Mouse (Mus musculus) midbrain, embryonic 13.5 days (tissue): ENCODE measurements around the gene Adgrl1. TPM values are rescaled to one million over a fixed set of nuclear protein-coding genes. Genes with fewer than 3 reads are reported as not detected.

ENCODE experiments used
- ATAC-seq: fragments of 200-750 bp; cut with Nextera tagmentation; 2 replicates; pipeline ENCODE4 v1.8.0; 2017; ENCODE audit warnings: mild to moderate bottlenecking, moderate TSS enrichment, moderate library complexity
- H3K27ac ChIP-seq: fragments of 300-500 bp; sonication (generic); 2 replicates; pipeline ENCODE4 v1.5.1; 2015; ENCODE audit warnings: inconsistent platforms, mild to moderate bottlenecking, moderate library complexity
- H3K27me3 ChIP-seq: fragments of 300-500 bp; sonication (generic); 2 replicates; pipeline ENCODE4 v1.6.1; 2015; ENCODE audit warnings: mild to moderate bottlenecking, inconsistent platforms
- H3K36me3 ChIP-seq: fragments of 300-500 bp; sonication (generic); 2 replicates; pipeline ENCODE4 v1.6.1; 2015; ENCODE audit warnings: mild to moderate bottlenecking, inconsistent platforms
- H3K4me1 ChIP-seq: fragments of 300-500 bp; sonication (generic); replicated peaks from 2 replicates; pipeline ENCODE4 v1.6.1; 2015; ENCODE audit warnings: inconsistent platforms
- H3K4me2 ChIP-seq: fragments of 300-500 bp; sonication (generic); replicated peaks from 2 replicates; pipeline ENCODE4 v1.6.1; 2015; ENCODE audit warnings: moderate library complexity, mild to moderate bottlenecking, inconsistent platforms
- H3K4me3 ChIP-seq: fragments of 300-500 bp; sonication (generic); replicated peaks from 2 replicates; pipeline ENCODE4 v1.5.1; 2015; ENCODE audit warnings: mild to moderate bottlenecking, inconsistent platforms
- H3K9ac ChIP-seq: fragments of 300-500 bp; sonication (generic); replicated peaks from 2 replicates; pipeline ENCODE4 v1.6.1; 2015; ENCODE audit warnings: mild to moderate bottlenecking, inconsistent platforms
- H3K9me3 ChIP-seq: fragments of 300-500 bp; sonication (generic); 2 replicates; pipeline ENCODE4 v1.6.1; 2016; ENCODE audit warnings: mild to moderate bottlenecking, inconsistent platforms
- WGBS: fragments of 180-500 bp; shearing (Covaris S2); methylation state at CpG from one replicate; pipeline ENCODE4 v1.1.7; 2015; 5-methylcytosine and 5-hydroxymethylcytosine counted together
- polyA plus RNA-seq: library from polyadenylated mRNA; unstranded; fragments of >200 nt; fragmentation: Nextera tagmentation; extraction: Ambion mirVana; gene quantifications from 2 replicates; pipeline ENCODE4 v1.2.1, GENCODE M21; 2015

The Adgrl1 gene
- polyA plus RNA-seq, 1 experiment from 2014 or later: 46.1 TPM

DNA sequence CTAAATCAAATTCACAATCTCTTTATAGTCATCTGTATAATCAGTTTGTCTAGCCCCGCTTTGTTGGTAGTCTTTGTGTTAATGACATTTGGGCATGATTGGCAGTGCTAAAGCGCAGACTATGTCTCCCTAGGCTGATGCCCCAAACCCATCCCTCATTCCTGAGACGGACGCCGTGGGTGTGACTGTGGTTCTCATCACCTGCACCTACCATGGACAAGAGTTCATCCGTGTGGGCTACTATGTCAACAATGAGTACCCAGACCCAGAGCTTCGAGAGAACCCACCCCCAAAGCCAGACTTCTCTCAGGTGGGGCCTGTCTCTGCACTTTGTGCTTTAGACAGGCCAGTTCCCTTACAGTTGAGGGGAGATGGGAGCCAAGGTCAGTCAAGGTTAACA is 67.8 kb downstream of the Adgrl1 start:
- no peak for ATAC-seq
- H3K27me3 ChIP-seq: no peaks in the 10 kb centered on the region
- H3K4me1 ChIP-seq: peaks cover 6% of the 10 kb centered on the region
- no peak overlapping the region for H3K4me3 ChIP-seq
- no peak overlapping the region for H3K4me2 ChIP-seq
- H3K9ac ChIP-seq: no peak overlapping the region
- 96% methylated on average over 7 of the region's 7 CpGs for whole genome bisulfite sequencing
- H3K36me3 ChIP-seq: peaks cover 18% of the 10 kb centered on the region
- H3K27ac ChIP-seq: no peak overlapping the region
- no peaks in the 10 kb centered on the region for H3K9me3 ChIP-seq

DNA sequence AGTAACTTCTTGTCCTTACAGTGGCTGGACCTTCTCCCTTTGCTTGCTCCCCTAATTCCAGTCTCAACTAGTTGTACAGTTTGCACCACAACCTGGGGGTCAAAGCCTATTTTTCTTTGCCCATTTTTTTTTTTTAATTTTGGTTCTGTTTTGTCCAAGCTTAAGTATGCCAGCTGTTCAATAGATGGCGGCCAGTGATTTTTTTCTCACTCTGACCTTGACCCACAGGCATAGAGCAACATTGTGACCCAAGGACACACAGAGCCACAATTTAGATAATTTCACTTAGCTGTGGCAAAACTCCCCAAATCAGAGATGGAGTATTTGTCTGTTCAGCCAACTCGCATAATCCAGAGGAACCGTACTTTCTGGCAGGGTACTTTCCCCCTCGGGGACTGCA is 71.2 kb downstream of the Adgrl1 start:
- no peak overlapping the region for H3K4me3 ChIP-seq
- H3K9ac ChIP-seq: no peak overlapping the region
- peaks cover 18% of the 10 kb centered on the region for H3K36me3 ChIP-seq
- ATAC-seq: no peak
- no peak overlapping the region for H3K27ac ChIP-seq
- H3K4me1 ChIP-seq: peaks cover 22% of the 10 kb centered on the region
- H3K27me3 ChIP-seq: no peaks in the 10 kb centered on the region
- no peak overlapping the region for H3K4me2 ChIP-seq
- WGBS: 91% methylated on average over 4 of the region's 4 CpGs
- H3K9me3 ChIP-seq: no peaks in the 10 kb centered on the region

DNA sequence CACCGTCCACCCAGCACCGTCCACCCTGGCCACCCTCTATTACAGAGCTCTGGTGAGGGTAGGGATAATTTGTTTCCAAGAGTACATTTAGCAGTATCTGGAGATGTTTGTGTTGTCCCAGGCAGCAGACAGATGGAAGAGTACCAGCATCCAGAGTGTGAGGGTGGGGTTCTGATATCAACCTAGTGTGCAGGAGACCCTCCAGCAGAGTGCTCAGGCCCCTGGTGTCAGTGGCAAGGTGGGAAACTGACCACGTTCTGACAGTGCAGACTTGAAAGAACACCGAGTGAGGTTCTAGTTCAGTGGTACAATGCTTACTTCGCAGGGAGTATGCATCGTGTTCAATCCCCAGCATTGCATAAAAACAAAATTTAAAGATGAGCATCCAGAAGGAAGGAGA is 71.8 kb downstream of the Adgrl1 start:
- no peak for ATAC-seq
- WGBS: 76% methylated on average over 6 of the region's 6 CpGs
- Histone ChIP-seq H3K9ac (peak overlapping the region; percentile 84), H3K9me3 (no peaks in the 10 kb centered on the region), H3K4me2 (peak overlapping the region; percentile 85), H3K36me3 (peaks cover 18% of the 10 kb centered on the region), H3K27ac (peak overlapping the region; percentile 91; the same call in 1 of the 2 replicates), H3K4me1 (peaks cover 26% of the 10 kb centered on the region), H3K27me3 (no peaks in the 10 kb centered on the region), H3K4me3 (peak overlapping the region; percentile 91)

DNA sequence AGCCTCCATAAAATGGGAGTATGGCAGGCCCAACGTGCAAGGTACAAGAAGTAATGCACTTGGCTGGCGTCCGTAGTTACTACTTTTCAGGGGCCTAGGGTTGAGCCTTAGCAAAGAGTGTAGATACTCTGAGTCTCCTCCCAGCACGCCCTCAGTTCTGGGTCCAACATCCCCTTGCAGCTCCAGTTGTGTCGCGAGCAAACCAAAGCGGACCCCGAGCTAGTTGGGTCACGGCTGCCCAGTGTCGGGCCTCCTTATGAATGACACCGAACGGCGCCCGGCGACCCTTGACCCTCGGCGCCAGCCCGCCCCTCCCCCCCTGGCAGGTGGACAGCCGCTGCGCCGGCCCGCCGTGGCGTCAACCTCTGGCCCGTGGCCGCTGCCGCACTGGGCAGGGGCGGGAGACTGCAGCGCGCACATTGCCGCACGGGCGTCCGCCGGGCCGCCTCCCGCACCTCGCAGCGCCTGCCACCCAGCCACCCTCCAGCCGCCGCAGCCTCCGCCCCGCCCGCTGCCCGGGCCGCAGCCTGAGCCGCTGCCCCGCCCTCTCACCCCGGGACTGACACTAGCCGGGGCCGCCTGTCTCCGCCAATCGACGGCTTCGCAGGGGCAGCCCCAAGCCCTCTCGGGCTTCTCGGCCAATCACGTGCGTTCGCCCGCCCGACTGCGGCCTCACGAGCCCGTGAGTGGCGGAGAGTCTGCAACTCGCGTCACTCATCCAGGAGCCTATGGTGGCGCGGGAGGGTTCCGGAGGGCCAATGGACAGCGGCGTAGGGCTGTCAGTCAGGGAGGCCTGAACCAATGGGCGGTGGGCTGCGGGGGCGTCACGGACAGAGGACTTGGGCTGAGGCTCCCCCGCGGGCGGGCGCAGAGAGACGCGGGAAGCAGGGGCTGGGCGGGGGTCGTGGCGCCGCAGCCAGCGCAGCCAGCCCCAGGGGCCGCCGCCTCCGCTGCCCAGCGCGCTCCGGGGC is 72.5 kb downstream of the Adgrl1 start, which contains the start of gene Prkaca:
Gene Prkaca (plus strand): TSS at position 844 of the 971 bp plus-strand sequence.
- H3K4me1 ChIP-seq: peaks cover 34% of the 10 kb centered on the region
- no peaks in the 10 kb centered on the region for H3K9me3 ChIP-seq
- H3K4me2 ChIP-seq: peak within 1 kb of the TSS; percentile 88
- ATAC-seq: peak; percentile 100
- H3K9ac ChIP-seq: peak within 1 kb of the TSS; percentile 93
- no peaks in the 10 kb centered on the region for H3K27me3 ChIP-seq
- WGBS: under 1% methylated on average over 81 of the region's 94 CpGs
- H3K27ac ChIP-seq: peak within 1 kb of the TSS; percentile 91
- H3K4me3 ChIP-seq: peak within 1 kb of the TSS; percentile 91
- H3K36me3 ChIP-seq: peaks cover 18% of the 10 kb centered on the region

DNA sequence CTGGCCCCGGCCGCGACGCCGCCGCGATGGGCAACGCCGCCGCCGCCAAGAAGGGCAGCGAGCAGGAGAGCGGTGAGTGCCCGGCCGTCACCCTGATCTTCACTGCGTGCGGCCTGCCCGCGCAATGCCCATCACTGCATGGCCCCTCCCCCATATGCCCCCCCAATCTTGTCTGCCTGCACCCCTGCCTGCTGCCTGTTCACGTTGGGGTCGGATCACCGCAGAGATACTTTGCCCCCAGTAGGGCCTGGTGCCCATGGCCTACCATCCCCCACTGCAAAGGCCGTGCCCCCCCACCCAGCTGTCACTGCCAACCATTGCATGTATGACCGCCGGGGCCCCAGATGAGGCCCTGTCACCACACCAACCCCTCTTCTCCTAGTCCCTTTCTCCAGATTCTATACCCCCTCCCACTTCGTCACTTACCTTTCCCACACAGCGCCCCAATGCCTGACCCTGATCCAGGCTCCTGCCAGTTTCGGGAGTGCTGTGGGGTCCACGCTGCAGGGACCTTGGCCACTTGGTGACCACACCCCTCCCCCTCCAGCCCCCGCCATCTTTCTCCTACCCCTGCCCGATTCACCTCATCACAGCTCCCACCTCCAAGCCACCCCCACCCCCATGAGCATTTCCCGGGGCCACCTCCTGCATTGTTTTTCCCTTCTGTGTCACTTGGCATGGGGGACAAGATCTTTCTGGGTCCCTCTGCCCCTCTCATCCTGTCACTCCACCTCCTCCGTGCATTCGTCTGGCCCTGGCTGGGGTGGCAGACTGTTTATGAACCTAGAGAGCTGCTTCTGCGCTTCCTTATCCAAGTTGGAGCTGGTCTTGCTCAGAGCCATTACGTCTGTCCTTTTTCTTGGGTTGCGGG is 73.5 kb downstream of the Adgrl1 start:
- peak overlapping the region; percentile 93 for H3K9ac ChIP-seq
- no peaks in the 10 kb centered on the region for H3K27me3 ChIP-seq
- 3% methylated on average over 37 of the region's 37 CpGs for WGBS
- peak overlapping the region; percentile 86 for H3K27ac ChIP-seq
- H3K9me3 ChIP-seq: no peaks in the 10 kb centered on the region
- peaks cover 10% of the 10 kb centered on the region; the same call in 1 of the 2 replicates for H3K36me3 ChIP-seq
- no peak; the same call in 1 of the 2 replicates for ATAC-seq
- peaks cover 44% of the 10 kb centered on the region for H3K4me1 ChIP-seq
- H3K4me2 ChIP-seq: peak overlapping the region; percentile 88
- peak overlapping the region; percentile 91 for H3K4me3 ChIP-seq

DNA sequence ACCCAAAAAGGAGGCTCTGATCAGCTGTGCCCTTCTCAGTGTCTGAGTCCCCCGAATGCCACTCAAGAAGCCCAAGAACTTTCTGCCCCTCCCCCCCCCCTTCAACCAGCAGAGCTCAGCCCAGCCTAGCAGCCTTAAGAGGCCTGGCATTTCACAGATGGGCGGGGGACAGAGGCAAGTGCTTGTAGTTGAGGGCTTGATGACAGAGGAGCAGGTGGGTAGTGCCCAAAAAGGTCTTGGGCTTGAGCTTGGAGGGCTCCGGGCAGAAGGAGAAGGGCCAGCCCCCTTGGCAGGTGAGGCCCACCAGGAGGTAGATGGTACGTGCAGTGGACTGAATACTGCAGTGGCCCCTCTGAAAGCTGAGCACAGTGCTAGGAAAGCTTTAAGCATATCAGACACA is 74.6 kb downstream of the Adgrl1 start:
- Histone ChIP-seq H3K4me2 (peak overlapping the region; percentile 88), H3K4me3 (peak overlapping the region; percentile 91), H3K4me1 (peaks cover 45% of the 10 kb centered on the region), H3K9me3 (no peaks in the 10 kb centered on the region), H3K27me3 (no peaks in the 10 kb centered on the region), H3K36me3 (peaks cover 5% of the 10 kb centered on the region; the same call in 1 of the 2 replicates), H3K27ac (no peak overlapping the region), H3K9ac (no peak overlapping the region)
- WGBS: 74% methylated on average over 4 of the region's 4 CpGs
- ATAC-seq: no peak

DNA sequence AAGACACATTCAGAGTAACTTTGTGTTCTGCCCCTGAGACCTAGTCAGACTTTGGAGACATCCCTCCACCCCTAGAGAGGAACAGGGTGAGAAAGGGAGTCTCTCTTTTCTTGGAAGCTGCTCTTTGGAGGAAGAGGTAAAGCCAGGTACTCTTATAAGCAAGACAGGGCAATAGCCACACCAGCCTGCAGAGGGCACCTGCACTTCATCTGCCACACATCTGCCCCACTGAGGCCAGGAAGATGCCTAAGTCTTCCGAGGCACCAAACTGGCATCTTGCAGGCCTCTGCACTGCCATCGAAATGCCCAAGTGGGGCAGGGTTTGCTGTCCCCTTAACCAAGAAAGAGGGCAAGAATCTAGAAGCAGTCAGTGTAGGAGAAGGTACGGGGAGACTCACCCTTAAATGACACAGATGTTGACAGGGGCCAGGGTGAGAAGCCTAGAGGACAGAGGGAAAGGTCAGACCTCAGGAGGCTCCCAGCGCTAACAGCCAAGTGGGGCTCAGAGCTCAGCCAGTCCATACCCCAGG is 76.3 kb downstream of the Adgrl1 start:
- no peak for ATAC-seq
- Histone ChIP-seq H3K27ac (no peak overlapping the region), H3K4me3 (no peak overlapping the region), H3K9ac (no peak overlapping the region), H3K4me1 (peaks cover 49% of the 10 kb centered on the region), H3K27me3 (no peaks in the 10 kb centered on the region), H3K9me3 (no peaks in the 10 kb centered on the region), H3K4me2 (no peak overlapping the region), H3K36me3 (peaks cover 17% of the 10 kb centered on the region)
- WGBS: 90% methylated on average over 4 of the region's 4 CpGs

DNA sequence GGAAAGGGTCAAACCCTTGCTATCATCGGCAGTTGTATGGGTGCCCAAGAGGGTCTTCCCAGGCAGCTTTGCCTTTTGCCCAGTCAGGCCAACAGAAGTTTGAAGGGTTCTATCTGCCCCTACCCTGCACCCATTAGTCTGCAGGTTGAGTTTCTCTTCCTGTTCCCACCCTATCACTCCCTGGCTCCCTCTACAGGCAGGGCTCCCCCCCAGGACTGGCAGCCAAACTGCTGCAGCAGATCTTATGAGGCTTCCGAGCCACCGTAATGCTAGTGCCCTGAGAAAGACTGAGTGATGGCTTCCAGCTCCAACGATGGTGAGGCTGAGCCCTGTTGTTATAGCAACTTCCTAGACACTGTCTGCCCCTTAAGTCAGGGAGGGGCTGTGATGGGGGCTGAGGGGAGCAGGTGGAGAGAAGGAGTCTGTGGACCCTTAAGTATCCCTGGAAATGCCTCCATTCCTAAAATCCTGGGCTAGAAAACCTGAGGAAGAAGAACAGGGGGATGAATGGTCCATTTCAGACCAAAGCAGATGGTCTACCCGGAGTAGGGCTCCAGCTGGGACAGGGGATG is 77.0 kb downstream of the Adgrl1 start:
- Histone ChIP-seq H3K4me1 (peaks cover 45% of the 10 kb centered on the region), H3K9ac (no peak overlapping the region), H3K4me3 (no peak overlapping the region), H3K27me3 (no peaks in the 10 kb centered on the region), H3K4me2 (no peak overlapping the region), H3K27ac (no peak overlapping the region), H3K36me3 (peaks cover 24% of the 10 kb centered on the region), H3K9me3 (no peaks in the 10 kb centered on the region)
- WGBS: 90% methylated on average over 5 of the region's 5 CpGs
- no peak for ATAC-seq

DNA sequence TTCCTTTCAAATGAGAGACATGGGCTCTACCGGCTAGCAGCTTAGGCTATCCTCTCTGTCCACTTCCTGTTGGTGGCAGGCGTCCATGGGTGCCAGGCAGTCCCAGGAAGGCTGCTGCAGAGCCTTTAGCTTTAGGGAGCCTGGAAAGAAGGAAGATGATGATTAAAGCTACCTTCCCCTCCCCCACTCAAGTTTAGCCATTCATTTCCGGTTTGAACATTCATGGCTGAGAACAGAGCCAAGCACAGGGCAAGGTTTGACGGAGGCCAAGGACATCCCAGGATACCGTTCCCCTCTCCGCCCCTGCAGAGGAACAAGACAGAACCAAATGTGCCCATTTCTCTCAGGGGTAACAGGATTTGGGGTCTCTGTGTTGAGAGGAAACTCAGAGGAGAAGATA is 77.7 kb downstream of the Adgrl1 start:
- H3K9ac ChIP-seq: peak overlapping the region; percentile 36
- no peak for ATAC-seq
- H3K4me3 ChIP-seq: no peak overlapping the region
- H3K4me1 ChIP-seq: peaks cover 43% of the 10 kb centered on the region
- 68% methylated on average over 6 of the region's 6 CpGs for WGBS
- no peaks in the 10 kb centered on the region for H3K27me3 ChIP-seq
- 0 out of 2 replicates have a peak overlapping the region, but pooled peaks have one; percentile 13 for H3K4me2 ChIP-seq
- no peak overlapping the region for H3K27ac ChIP-seq
- no peaks in the 10 kb centered on the region for H3K9me3 ChIP-seq
- peaks cover 32% of the 10 kb centered on the region for H3K36me3 ChIP-seq

DNA sequence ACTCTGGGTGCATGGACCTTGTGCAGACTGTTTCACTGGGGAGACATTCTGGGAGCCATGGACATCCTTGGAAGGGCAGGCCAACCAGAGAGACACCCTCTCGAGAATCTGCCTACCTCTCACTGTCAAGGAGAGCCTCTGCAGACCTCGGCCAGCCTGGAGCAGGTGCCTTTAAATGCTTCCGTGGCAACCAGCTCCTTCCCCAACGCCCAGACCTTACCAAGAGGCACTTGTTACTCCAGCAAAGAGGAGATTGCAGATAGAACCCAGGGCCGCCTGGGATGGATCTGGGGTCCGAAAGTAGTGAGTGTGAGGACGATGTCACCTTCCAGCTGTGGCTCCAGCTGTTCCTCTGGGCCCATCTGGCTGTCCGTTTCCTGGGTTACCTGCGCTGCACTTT is 78.3 kb downstream of the Adgrl1 start:
- WGBS: 66% methylated on average over 9 of the region's 9 CpGs
- Histone ChIP-seq H3K36me3 (peaks cover 38% of the 10 kb centered on the region), H3K4me2 (0 out of 2 replicates have a peak overlapping the region, but pooled peaks have one; percentile 13), H3K4me1 (peaks cover 43% of the 10 kb centered on the region), H3K9me3 (no peaks in the 10 kb centered on the region), H3K27me3 (no peaks in the 10 kb centered on the region), H3K9ac (peak overlapping the region; percentile 36; the same call in 1 of the 2 replicates), H3K4me3 (no peak overlapping the region; the same call in 1 of the 2 replicates), H3K27ac (no peak overlapping the region)
- no peak for ATAC-seq

DNA sequence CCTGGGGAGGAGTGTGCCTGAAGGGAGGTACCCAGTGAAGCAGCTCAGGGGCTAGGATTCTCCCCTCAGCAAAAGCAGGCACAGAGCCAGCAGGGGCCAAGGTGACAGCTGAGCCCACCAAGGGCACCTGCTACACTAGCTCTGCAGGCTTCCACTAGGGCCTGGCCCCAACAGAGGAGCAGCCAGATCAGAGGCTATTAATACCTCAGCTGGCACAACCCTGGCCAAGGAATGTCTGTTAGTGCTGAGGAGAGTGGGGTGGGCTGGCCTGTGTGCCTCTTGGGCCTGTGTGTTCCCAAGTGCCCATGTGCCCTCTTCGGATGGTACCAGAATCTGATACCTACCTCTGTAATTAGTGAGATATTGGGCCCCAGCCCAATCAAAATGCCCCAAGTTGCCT is 80.3 kb downstream of the Adgrl1 start:
- H3K4me1 ChIP-seq: peaks cover 27% of the 10 kb centered on the region
- peaks cover 55% of the 10 kb centered on the region for H3K36me3 ChIP-seq
- ATAC-seq: no peak
- H3K27ac ChIP-seq: no peak overlapping the region
- no peak overlapping the region for H3K4me2 ChIP-seq
- no peaks in the 10 kb centered on the region for H3K27me3 ChIP-seq
- WGBS: 81% methylated on average over 1 of the region's 1 CpGs
- H3K4me3 ChIP-seq: no peak overlapping the region
- no peak overlapping the region for H3K9ac ChIP-seq
- H3K9me3 ChIP-seq: no peaks in the 10 kb centered on the region
